Mouse (Mus musculus): ENCODE measurements at regions not wholly inside any gene's neighbourhood (a gene's known extent, or its start where the extent isn't known, plus 50 kb on each side); places are given as distances from the start of the nearest gene placed in this dataset.

DNA sequence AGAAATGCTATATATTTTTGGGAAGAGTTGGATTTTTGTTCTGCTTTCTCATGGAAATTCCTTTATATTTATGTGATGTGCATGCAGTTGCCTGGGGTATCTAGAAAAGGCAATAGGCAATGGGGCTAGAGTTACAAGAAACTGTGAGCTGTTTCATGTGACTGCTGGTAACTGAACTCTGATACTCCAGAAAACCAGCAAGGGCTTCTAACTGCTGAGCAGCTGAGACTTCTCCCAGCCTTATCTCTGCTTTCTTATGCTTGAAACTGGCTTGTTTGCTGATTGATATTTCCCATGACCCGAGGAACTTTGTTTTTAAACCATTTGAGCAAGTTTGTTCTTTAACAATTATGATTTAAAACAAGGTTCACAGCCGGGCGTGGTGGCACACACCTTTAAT, 491.9 kb downstream of the Cetn3 start:
- WGBS, result 69% methylated on average over 3 of the region's 3 CpGs
- no peaks in the 10 kb centered on the region for H3K9me3 ChIP-seq (ENCODE audit: control insufficient read depth, low read length)
- H3K9ac ChIP-seq (ENCODE audit: low read depth, low read length), result no peak overlapping the region
- no peak overlapping the region for H3K4me3 ChIP-seq (ENCODE audit: low read length)
- no peaks in the 10 kb centered on the region for H3K27me3 ChIP-seq (ENCODE audit: control insufficient read depth, insufficient read depth, low read length)
- no peak overlapping the region for H3K27ac ChIP-seq (ENCODE audit: low read depth, low read length)
- H3K36me3 ChIP-seq (ENCODE audit: control insufficient read depth, insufficient read depth, low read length), result no peaks in the 10 kb centered on the region
- no peak overlapping the region for H3K4me2 ChIP-seq (replicated peaks; ENCODE audit: low read depth, low read length)
- no peak for ATAC-seq (ENCODE audit: low FRiP score, low TSS enrichment)
- H3K4me1 ChIP-seq (ENCODE audit: control insufficient read depth, insufficient read depth, low read length), result no peaks in the 10 kb centered on the region

DNA sequence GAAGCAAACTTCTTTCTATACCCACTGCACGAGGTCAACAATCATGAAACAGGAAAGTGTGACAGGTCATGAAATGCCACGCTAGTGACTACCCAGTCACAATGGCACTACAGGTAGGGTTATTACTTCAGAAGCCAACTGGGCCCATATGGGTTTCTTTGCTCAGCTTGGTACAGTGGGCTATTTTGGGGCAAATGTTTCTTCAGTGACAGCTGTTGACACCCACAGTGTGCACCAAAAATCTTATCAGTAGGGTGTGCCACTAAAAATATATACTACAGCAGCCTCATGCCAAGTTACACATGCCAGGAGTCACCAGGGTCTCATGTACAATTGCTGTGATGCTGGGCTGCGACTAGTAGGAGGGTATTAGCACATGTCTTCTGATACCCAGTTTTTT, 493.1 kb downstream of the Cetn3 start:
- Histone ChIP-seq H3K4me1 (ENCODE audit: control insufficient read depth, insufficient read depth, low read length) (no peaks in the 10 kb centered on the region), H3K9ac (ENCODE audit: low read depth, low read length) (no peak overlapping the region), H3K36me3 (ENCODE audit: control insufficient read depth, insufficient read depth, low read length) (no peaks in the 10 kb centered on the region), H3K27me3 (ENCODE audit: control insufficient read depth, insufficient read depth, low read length) (no peaks in the 10 kb centered on the region), H3K4me3 (ENCODE audit: low read length) (no peak overlapping the region), H3K27ac (ENCODE audit: low read depth, low read length) (no peak overlapping the region), H3K4me2 (replicated peaks; ENCODE audit: low read depth, low read length) (no peak overlapping the region), H3K9me3 (ENCODE audit: control insufficient read depth, low read length) (no peaks in the 10 kb centered on the region)
- 91% methylated on average over 3 of the region's 3 CpGs for WGBS
- no peak for ATAC-seq (ENCODE audit: low FRiP score, low TSS enrichment)

DNA sequence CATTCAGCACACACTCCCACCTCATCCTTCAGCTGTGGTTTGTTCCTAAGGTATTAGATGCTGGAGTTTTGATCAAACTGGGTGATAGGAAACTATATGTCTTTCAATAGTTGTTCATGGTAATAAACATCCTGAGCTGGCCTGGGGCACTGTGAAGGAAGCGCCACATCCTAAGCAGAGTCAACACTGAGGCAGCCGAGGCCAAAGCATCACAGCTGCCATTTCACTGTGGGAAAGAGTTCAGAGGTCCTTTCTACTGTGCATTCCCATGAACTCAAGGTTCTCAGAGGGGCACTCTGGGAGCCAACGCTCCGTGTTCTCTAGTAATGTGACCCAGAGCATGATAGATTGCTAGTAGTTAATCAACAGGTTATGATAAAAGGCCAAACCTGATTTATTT, 497.9 kb downstream of the Cetn3 start:
- Histone ChIP-seq H3K27ac (ENCODE audit: low read depth, low read length) (no peak overlapping the region), H3K27me3 (ENCODE audit: control insufficient read depth, insufficient read depth, low read length) (no peaks in the 10 kb centered on the region), H3K4me1 (ENCODE audit: control insufficient read depth, insufficient read depth, low read length) (no peaks in the 10 kb centered on the region), H3K9me3 (ENCODE audit: control insufficient read depth, low read length) (no peaks in the 10 kb centered on the region), H3K36me3 (ENCODE audit: control insufficient read depth, insufficient read depth, low read length) (no peaks in the 10 kb centered on the region), H3K9ac (ENCODE audit: low read depth, low read length) (no peak overlapping the region), H3K4me2 (replicated peaks; ENCODE audit: low read depth, low read length) (no peak overlapping the region), H3K4me3 (ENCODE audit: low read length) (no peak overlapping the region)
- WGBS, result 19% methylated on average over 4 of the region's 4 CpGs
- peak; percentile 81; the same call in 1 of the 2 replicates for ATAC-seq (ENCODE audit: low FRiP score, low TSS enrichment)

DNA sequence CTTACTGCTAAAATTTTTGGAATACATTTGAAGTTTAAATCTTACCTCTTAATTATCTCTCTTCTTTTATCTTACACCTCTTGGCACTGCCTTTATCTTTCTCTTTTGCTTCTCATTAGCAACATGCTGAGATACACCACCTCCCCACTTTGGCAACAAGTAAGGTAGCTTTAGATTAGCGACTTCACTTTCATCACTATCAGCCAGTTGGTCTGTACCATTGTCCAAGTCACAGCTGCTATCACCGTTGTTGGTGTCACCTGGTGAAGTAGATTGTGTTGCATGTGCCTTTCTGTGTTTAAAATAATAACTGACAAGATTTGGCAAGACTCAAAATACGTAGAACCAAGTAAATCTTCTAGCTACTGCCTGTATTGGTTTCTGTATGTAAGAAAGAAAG, 513.0 kb downstream of the Cetn3 start:
- WGBS, result 62% methylated on average over 3 of the region's 3 CpGs
- Histone ChIP-seq H3K27me3 (ENCODE audit: control insufficient read depth, insufficient read depth, low read length) (no peaks in the 10 kb centered on the region), H3K4me2 (replicated peaks; ENCODE audit: low read depth, low read length) (no peak overlapping the region), H3K9ac (ENCODE audit: low read depth, low read length) (no peak overlapping the region), H3K4me3 (ENCODE audit: low read length) (no peak overlapping the region), H3K36me3 (ENCODE audit: control insufficient read depth, insufficient read depth, low read length) (no peaks in the 10 kb centered on the region), H3K4me1 (ENCODE audit: control insufficient read depth, insufficient read depth, low read length) (no peaks in the 10 kb centered on the region), H3K27ac (ENCODE audit: low read depth, low read length) (no peak overlapping the region), H3K9me3 (ENCODE audit: control insufficient read depth, low read length) (no peaks in the 10 kb centered on the region)
- ATAC-seq (ENCODE audit: low FRiP score, low TSS enrichment), result no peak

DNA sequence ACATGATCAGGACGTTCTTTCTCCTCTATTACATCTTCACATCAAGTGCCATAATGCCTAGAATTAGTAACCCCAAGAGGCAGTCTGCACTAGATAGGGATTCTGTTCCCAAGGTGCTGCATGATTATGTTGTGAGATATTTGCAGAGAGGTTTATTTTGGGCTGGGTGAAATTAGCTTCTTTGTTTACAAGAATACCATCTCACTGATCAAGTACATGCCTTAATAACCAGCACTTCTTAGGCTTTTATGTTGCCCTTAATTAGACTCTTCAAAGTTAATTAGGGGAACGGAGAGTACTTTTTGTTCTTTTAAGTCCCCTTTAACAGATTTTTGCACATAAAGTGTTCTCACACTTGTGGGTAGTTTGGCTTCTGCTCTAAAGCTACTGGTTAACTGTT, 521.4 kb downstream of the Cetn3 start:
- no peaks in the 10 kb centered on the region for H3K4me1 ChIP-seq (ENCODE audit: control insufficient read depth, insufficient read depth, low read length)
- no peaks in the 10 kb centered on the region for H3K36me3 ChIP-seq (ENCODE audit: control insufficient read depth, insufficient read depth, low read length)
- WGBS, result 42% methylated on average over 2 of the region's 2 CpGs
- ATAC-seq (ENCODE audit: low FRiP score, low TSS enrichment), result no peak
- no peak overlapping the region for H3K4me2 ChIP-seq (replicated peaks; ENCODE audit: low read depth, low read length)
- H3K4me3 ChIP-seq (ENCODE audit: low read length), result no peak overlapping the region
- no peaks in the 10 kb centered on the region for H3K27me3 ChIP-seq (ENCODE audit: control insufficient read depth, insufficient read depth, low read length)
- H3K27ac ChIP-seq (ENCODE audit: low read depth, low read length), result no peak overlapping the region
- H3K9ac ChIP-seq (ENCODE audit: low read depth, low read length), result no peak overlapping the region
- no peaks in the 10 kb centered on the region for H3K9me3 ChIP-seq (ENCODE audit: control insufficient read depth, low read length)

DNA sequence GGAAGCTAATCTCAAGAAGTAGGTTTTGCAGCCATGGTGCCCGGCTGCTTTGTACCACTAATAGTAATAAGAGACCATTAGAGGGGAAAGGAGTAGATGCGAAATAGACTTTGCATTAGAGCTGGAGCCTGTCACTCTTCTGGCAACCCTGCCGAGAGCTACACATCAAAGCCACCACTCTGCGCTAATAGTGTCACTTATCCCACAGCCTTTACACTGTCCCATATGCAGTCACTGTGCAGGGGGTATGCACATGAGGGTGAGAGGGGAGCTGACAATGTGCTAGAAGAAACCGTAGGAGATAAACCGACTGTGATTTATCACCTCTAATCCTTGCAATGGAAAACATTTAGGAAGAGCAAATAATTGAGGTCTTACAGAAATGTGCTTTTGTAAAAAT, 522.2 kb downstream of the Cetn3 start:
- Histone ChIP-seq H3K27ac (ENCODE audit: low read depth, low read length) (no peak overlapping the region), H3K4me1 (ENCODE audit: control insufficient read depth, insufficient read depth, low read length) (no peaks in the 10 kb centered on the region), H3K9ac (ENCODE audit: low read depth, low read length) (no peak overlapping the region), H3K9me3 (ENCODE audit: control insufficient read depth, low read length) (no peaks in the 10 kb centered on the region), H3K4me3 (ENCODE audit: low read length) (no peak overlapping the region), H3K36me3 (ENCODE audit: control insufficient read depth, insufficient read depth, low read length) (no peaks in the 10 kb centered on the region), H3K27me3 (ENCODE audit: control insufficient read depth, insufficient read depth, low read length) (no peaks in the 10 kb centered on the region), H3K4me2 (replicated peaks; ENCODE audit: low read depth, low read length) (no peak overlapping the region)
- no peak for ATAC-seq (ENCODE audit: low FRiP score, low TSS enrichment)
- 33% methylated on average over 6 of the region's 6 CpGs for WGBS

DNA sequence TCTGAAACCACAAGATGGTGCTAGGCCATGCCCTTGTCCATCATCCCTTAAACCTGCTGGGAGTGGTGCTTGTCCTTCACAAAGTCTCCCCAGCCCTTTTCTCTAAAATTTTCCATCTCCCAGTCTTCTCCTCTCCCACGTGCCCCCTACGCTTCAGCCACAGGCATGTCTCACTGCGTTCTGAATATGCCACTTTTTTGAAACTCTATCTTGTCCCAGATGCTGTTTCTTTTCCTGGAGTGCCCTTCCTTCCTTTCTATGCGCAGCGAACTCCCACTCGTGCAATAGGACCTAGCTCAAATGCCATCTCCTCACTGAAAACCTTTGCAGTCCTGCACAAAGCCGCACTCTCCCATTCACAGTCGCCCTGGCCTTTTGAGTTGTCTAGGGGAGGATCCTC, 525.5 kb downstream of the Cetn3 start:
- Histone ChIP-seq H3K4me1 (ENCODE audit: control insufficient read depth, insufficient read depth, low read length) (no peaks in the 10 kb centered on the region), H3K36me3 (ENCODE audit: control insufficient read depth, insufficient read depth, low read length) (no peaks in the 10 kb centered on the region), H3K9ac (ENCODE audit: low read depth, low read length) (no peak overlapping the region), H3K9me3 (ENCODE audit: control insufficient read depth, low read length) (no peaks in the 10 kb centered on the region; the same call in 1 of the 2 replicates), H3K4me3 (ENCODE audit: low read length) (no peak overlapping the region), H3K4me2 (replicated peaks; ENCODE audit: low read depth, low read length) (no peak overlapping the region), H3K27ac (ENCODE audit: low read depth, low read length) (no peak overlapping the region), H3K27me3 (ENCODE audit: control insufficient read depth, insufficient read depth, low read length) (no peaks in the 10 kb centered on the region)
- no peak for ATAC-seq (ENCODE audit: low FRiP score, low TSS enrichment)
- 79% methylated on average over 8 of the region's 8 CpGs for WGBS

DNA sequence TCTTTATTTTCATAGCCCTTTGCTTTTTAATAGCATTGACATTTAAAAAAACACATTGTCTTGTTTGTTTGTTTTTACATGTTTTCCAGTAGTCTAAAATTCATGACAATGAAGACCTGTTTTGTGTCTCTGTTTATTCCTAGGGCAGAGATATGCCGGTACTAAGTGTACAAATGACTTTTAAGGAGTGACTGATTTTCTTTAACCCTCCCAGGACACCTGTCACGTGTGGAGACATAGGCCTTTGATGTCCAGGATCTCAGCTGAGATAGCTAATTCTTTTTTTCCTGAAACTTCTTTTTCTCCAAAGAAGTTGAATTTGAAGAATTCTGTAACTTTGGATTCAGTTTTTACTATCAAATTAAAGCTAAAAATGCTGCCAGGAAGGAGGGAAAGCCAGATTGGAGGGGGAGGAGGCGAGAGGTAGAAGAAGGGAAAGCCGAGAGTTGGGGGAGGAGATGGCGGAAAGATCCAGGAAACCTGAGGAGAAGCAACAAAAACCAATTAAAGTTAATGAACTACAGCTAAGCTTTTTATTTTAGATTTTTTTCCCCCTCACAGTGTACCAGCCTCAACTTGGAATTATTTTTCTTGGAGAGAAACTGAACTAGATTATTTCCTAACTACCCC, 533.8 kb downstream of the Cetn3 start:
- no peak overlapping the region for H3K9ac ChIP-seq (ENCODE audit: low read depth, low read length)
- H3K4me2 ChIP-seq (replicated peaks; ENCODE audit: low read depth, low read length), result no peak overlapping the region
- 24% methylated on average over 5 of the region's 5 CpGs for WGBS
- H3K27ac ChIP-seq (ENCODE audit: low read depth, low read length), result no peak overlapping the region
- H3K36me3 ChIP-seq (ENCODE audit: control insufficient read depth, insufficient read depth, low read length), result no peaks in the 10 kb centered on the region
- H3K27me3 ChIP-seq (ENCODE audit: control insufficient read depth, insufficient read depth, low read length), result no peaks in the 10 kb centered on the region
- H3K4me3 ChIP-seq (ENCODE audit: low read length), result no peak overlapping the region
- peak; percentile 93 for ATAC-seq (ENCODE audit: low FRiP score, low TSS enrichment)
- no peaks in the 10 kb centered on the region; the same call in 1 of the 2 replicates for H3K9me3 ChIP-seq (ENCODE audit: control insufficient read depth, low read length)
- H3K4me1 ChIP-seq (ENCODE audit: control insufficient read depth, insufficient read depth, low read length), result 0 out of 2 replicates have a peak, but pooled peaks cover 4% of the 10 kb centered on the region

DNA sequence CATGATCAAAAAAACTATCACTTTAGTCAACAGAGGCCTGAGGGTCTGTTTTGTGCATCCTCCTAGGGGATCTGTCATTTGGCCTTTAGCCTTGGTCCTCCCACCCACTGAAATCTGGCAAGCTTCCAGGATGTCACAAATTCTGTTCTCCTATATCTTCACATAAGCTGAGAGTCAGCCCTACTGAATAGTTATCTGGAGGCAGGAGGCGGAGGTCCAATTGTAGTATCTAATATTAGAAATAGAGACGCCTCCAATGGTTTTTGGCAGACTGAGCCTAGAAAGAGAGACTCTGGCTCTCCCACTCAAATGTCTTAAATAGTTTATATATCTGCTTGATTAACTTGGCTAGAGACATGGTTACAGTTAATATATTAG, 534.3 kb downstream of the Cetn3 start:
- Histone ChIP-seq H3K4me1 (ENCODE audit: control insufficient read depth, insufficient read depth, low read length) (0 out of 2 replicates have a peak, but pooled peaks cover 4% of the 10 kb centered on the region), H3K27ac (ENCODE audit: low read depth, low read length) (no peak overlapping the region), H3K27me3 (ENCODE audit: control insufficient read depth, insufficient read depth, low read length) (no peaks in the 10 kb centered on the region), H3K9me3 (ENCODE audit: control insufficient read depth, low read length) (no peaks in the 10 kb centered on the region), H3K9ac (ENCODE audit: low read depth, low read length) (no peak overlapping the region), H3K4me2 (replicated peaks; ENCODE audit: low read depth, low read length) (no peak overlapping the region), H3K36me3 (ENCODE audit: control insufficient read depth, insufficient read depth, low read length) (no peaks in the 10 kb centered on the region), H3K4me3 (ENCODE audit: low read length) (no peak overlapping the region)
- WGBS, result 30% methylated on average over 2 of the region's 2 CpGs
- peak; percentile 96 for ATAC-seq (ENCODE audit: low FRiP score, low TSS enrichment)
